Mouse (Mus musculus): Measurements from ENCODE around the gene Gm10283. TPM values are rescaled to one million over a fixed set of nuclear protein-coding genes. Genes with fewer than 3 reads are reported as not detected.

The Gm10283 gene
- polyA plus RNA-seq, 1 experiment = not detected

DNA sequence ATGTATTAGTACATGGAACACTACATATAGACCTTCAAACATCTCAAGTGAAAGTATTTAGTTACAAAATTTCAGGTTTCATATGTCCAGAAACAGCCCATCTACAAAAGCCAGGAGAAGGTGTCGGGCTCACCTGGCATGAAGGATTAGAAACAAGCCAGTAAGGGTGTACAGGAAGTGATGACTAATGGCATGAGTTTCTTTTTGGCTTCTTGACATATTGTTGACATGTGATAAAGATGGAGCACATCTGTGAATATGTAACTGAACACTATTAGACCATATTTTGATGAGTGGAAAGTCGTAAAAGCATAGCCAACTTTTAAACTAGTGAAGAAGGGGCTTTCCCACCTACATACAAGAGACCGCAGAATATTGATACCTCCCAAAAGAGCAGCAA is 66.1 kb downstream of the Gm10283 start:
- no peak for DNase-seq
- H3K27ac ChIP-seq (ENCODE audit: control insufficient read depth, insufficient read depth, low read length) = no peak overlapping the region
- TF ChIP-seq CTCF (IDR thresholded peaks at IDR 0.05; ENCODE audit: borderline replicate concordance, control insufficient read depth, extremely low read depth, insufficient read depth, low read length, poor library complexity) (no peak), POLR2A (IDR thresholded peaks at IDR 0.05; ENCODE audit: control insufficient read depth, extremely low read depth, insufficient read depth, low read length, poor library complexity) (no peak)
- no peaks in the 10 kb centered on the region for H3K4me1 ChIP-seq (replicated peaks; ENCODE audit: control insufficient read depth, insufficient read depth, low read length)
- no peaks in the 10 kb centered on the region for H3K36me3 ChIP-seq (ENCODE audit: control insufficient read depth, insufficient read depth, low read length)
- 88% methylated on average over 3 of the region's 3 CpGs for WGBS
- H3K4me3 ChIP-seq (ENCODE audit: control insufficient read depth, insufficient read depth, low read length) = no peak overlapping the region
- no peaks in the 10 kb centered on the region for H3K27me3 ChIP-seq (ENCODE audit: control insufficient read depth, insufficient read depth, low read length)

DNA sequence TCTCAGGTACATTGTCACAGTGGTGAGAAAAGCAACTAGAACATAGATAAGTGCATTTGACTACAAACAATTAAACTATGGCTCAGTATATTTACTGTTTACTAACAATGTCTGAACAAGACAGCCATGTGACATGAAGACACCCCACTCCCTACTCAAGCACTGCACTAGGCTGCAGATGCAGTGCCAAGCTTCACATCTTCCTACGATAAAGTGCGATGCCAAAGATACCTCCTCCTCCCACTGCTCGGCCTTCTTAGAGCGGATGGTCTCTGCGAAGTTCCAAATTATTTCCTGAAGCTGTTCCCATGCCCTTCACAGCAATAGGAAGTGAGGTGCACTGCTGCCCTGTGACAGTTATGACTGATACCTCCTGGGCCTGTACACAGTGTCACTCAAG is 70.3 kb downstream of the Gm10283 start:
- WGBS = 94% methylated on average over 5 of the region's 5 CpGs
- Histone ChIP-seq H3K36me3 (ENCODE audit: control insufficient read depth, insufficient read depth, low read length) (no peaks in the 10 kb centered on the region), H3K27ac (ENCODE audit: control insufficient read depth, insufficient read depth, low read length) (no peak overlapping the region), H3K4me1 (replicated peaks; ENCODE audit: control insufficient read depth, insufficient read depth, low read length) (no peaks in the 10 kb centered on the region), H3K27me3 (ENCODE audit: control insufficient read depth, insufficient read depth, low read length) (no peaks in the 10 kb centered on the region), H3K4me3 (ENCODE audit: control insufficient read depth, insufficient read depth, low read length) (no peak overlapping the region)
- DNase-seq = no peak
- no peak for TF ChIP-seq CTCF (IDR thresholded peaks at IDR 0.05; ENCODE audit: borderline replicate concordance, control insufficient read depth, extremely low read depth, insufficient read depth, low read length, poor library complexity)
- TF ChIP-seq POLR2A (IDR thresholded peaks at IDR 0.05; ENCODE audit: control insufficient read depth, extremely low read depth, insufficient read depth, low read length, poor library complexity) = no peak

DNA sequence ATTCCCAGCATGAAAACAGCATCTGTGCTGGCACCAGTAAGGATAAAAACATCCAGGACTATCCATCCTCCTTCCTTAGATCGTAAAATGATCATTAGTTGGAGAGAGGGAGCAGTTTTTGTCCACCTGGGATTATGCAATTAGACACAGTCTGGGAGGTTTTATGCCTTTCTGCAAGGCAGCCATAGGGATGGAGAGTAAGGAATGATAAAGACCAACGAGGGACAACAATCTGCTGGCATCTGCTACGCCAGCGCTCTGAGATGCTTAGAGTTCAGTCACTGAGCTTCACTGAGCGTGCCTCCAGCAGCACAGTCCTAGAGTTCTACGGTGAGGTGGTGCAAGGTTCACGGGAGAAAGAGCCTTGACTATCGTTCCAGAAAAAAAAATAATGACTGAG is 96.6 kb downstream of the Gm10283 start:
- Histone ChIP-seq H3K36me3 (ENCODE audit: control insufficient read depth, insufficient read depth, low read length) (no peaks in the 10 kb centered on the region), H3K27me3 (ENCODE audit: control insufficient read depth, insufficient read depth, low read length) (no peaks in the 10 kb centered on the region), H3K4me1 (replicated peaks; ENCODE audit: control insufficient read depth, insufficient read depth, low read length) (no peaks in the 10 kb centered on the region), H3K27ac (ENCODE audit: control insufficient read depth, insufficient read depth, low read length) (no peak overlapping the region), H3K4me3 (ENCODE audit: control insufficient read depth, insufficient read depth, low read length) (no peak overlapping the region)
- WGBS = 86% methylated on average over 8 of the region's 8 CpGs
- no peak for DNase-seq
- no peak for TF ChIP-seq POLR2A (IDR thresholded peaks at IDR 0.05; ENCODE audit: control insufficient read depth, extremely low read depth, insufficient read depth, low read length, poor library complexity)

DNA sequence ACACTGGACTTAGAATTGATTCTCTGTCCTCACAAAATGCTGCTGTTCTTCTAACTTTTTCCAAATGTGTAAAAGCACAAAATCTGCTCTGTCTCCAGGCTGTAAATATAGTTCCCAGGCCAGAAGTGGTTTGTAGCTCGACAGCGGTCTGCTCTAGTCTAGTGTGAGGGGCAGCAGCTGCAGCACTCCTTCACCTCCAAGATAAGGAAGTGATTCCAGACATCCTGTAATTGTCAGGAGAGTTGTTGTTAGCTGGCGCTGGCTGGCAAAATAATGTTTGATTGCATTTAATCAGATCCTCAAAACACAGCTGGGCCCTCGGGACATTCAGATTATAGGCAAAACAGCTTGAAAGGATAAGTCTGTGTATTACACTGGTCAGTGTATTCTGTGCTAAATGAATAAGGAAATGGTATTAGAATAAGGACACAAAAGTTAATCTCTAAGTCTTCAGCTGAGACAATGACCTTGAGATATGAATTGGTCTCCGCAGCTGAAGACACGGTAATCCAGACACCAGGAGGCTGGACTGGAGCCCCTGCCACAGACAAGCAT is 97.9 kb downstream of the Gm10283 start:
- no peaks in the 10 kb centered on the region for H3K36me3 ChIP-seq (ENCODE audit: control insufficient read depth, insufficient read depth, low read length)
- no peak for TF ChIP-seq CTCF (IDR thresholded peaks at IDR 0.05; ENCODE audit: borderline replicate concordance, control insufficient read depth, extremely low read depth, insufficient read depth, low read length, poor library complexity)
- TF ChIP-seq POLR2A (IDR thresholded peaks at IDR 0.05; ENCODE audit: control insufficient read depth, extremely low read depth, insufficient read depth, low read length, poor library complexity) = no peak
- H3K27ac ChIP-seq (ENCODE audit: control insufficient read depth, insufficient read depth, low read length) = no peak overlapping the region
- H3K27me3 ChIP-seq (ENCODE audit: control insufficient read depth, insufficient read depth, low read length) = no peaks in the 10 kb centered on the region
- WGBS = 35% methylated on average over 6 of the region's 6 CpGs
- no peak overlapping the region for H3K4me3 ChIP-seq (ENCODE audit: control insufficient read depth, insufficient read depth, low read length)
- H3K4me1 ChIP-seq (replicated peaks; ENCODE audit: control insufficient read depth, insufficient read depth, low read length) = no peaks in the 10 kb centered on the region
- DNase-seq = no peak

DNA sequence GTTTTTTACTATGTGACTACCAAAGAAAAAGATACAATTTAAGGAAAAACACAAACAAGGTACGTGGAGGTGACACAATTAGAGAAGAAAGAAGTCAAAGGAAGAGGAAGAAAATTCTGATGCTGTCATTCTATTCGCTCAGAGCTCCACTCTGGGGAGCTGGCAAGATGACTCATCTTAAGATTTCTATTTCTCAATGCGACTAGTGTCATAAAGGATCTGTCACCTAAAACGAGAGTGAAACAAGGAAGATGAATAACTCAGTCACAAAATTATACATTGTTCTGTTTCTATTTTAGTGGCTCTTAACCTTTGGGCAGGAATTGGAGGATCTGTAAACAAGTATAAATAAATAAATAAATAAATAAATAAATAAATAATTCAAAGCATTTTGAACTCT is 109.3 kb downstream of the Gm10283 start:
- H3K36me3 ChIP-seq (ENCODE audit: control insufficient read depth, insufficient read depth, low read length) = no peaks in the 10 kb centered on the region
- no peaks in the 10 kb centered on the region for H3K4me1 ChIP-seq (replicated peaks; ENCODE audit: control insufficient read depth, insufficient read depth, low read length)
- TF ChIP-seq CTCF (IDR thresholded peaks at IDR 0.05; ENCODE audit: borderline replicate concordance, control insufficient read depth, extremely low read depth, insufficient read depth, low read length, poor library complexity) (no peak), POLR2A (IDR thresholded peaks at IDR 0.05; ENCODE audit: control insufficient read depth, extremely low read depth, insufficient read depth, low read length, poor library complexity) (no peak)
- no peak overlapping the region for H3K27ac ChIP-seq (ENCODE audit: control insufficient read depth, insufficient read depth, low read length)
- WGBS = 74% methylated on average over 4 of the region's 4 CpGs
- no peak overlapping the region for H3K4me3 ChIP-seq (ENCODE audit: control insufficient read depth, insufficient read depth, low read length)
- H3K27me3 ChIP-seq (ENCODE audit: control insufficient read depth, insufficient read depth, low read length) = no peaks in the 10 kb centered on the region
- DNase-seq = no peak

DNA sequence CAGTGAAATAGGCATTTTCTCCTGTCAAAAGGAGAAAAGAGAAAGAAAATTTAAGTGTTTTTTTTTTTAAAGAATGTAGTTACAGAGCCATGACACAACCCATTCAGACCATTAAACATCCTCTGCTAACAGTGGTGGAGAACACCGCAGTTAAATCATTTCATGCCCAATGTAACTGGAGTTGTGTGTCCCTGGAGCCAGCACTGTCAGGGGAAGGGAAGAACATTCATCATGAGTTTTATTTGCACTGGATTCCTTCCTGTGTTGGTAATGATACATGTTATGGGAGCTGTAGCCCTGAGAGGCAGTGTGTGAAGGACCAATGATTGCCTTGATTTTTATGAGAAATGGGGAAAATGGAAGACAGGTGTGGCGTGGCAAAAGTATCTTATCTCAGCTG is 116.4 kb downstream of the Gm10283 start:
- no peaks in the 10 kb centered on the region for H3K27me3 ChIP-seq (ENCODE audit: control insufficient read depth, insufficient read depth, low read length)
- TF ChIP-seq POLR2A (IDR thresholded peaks at IDR 0.05; ENCODE audit: control insufficient read depth, extremely low read depth, insufficient read depth, low read length, poor library complexity) (no peak), CTCF (IDR thresholded peaks at IDR 0.05; ENCODE audit: borderline replicate concordance, control insufficient read depth, extremely low read depth, insufficient read depth, low read length, poor library complexity) (no peak)
- H3K4me3 ChIP-seq (ENCODE audit: control insufficient read depth, insufficient read depth, low read length) = no peak overlapping the region
- H3K4me1 ChIP-seq (replicated peaks; ENCODE audit: control insufficient read depth, insufficient read depth, low read length) = no peaks in the 10 kb centered on the region
- H3K36me3 ChIP-seq (ENCODE audit: control insufficient read depth, insufficient read depth, low read length) = no peaks in the 10 kb centered on the region
- WGBS = 88% methylated on average over 2 of the region's 2 CpGs
- DNase-seq = no peak
- no peak overlapping the region for H3K27ac ChIP-seq (ENCODE audit: control insufficient read depth, insufficient read depth, low read length)

Other genes starting within 250 kb of the Gm10283 start
- 0.80 TPM in 1 of 2 replicates, not detected in the other for gene Aadat, start 2.7 kb upstream of the Gm10283 start, polyA plus RNA-seq (2012; rRNA removed)
- 0.88 and 1.1 TPM in 2 replicates for gene Mfap3l, start 129.6 kb upstream of the Gm10283 start, polyA plus RNA-seq (2012; rRNA removed)